Mouse (Mus musculus): ENCODE measurements around the gene Adcy1.

GRCm38 (mm10) chr11:7091120-7091519, 27.8 kb downstream of the Adcy1 start:
- TF ChIP-seq GATA1 (IDR thresholded peaks at IDR 0.05; ENCODE audit: borderline replicate concordance, low read length), result no peak
- TF ChIP-seq FLI1 (IDR thresholded peaks at IDR 0.05; ENCODE audit: low read length), result no peak

All from megakaryocyte, embryonic 14.5 days (primary cell).